Mouse (Mus musculus): ENCODE results near the gene Prex1. TPM values are rescaled to one million over a fixed set of nuclear protein-coding genes. Genes with fewer than 3 reads are reported as not detected.

The Prex1 gene
- total and polyA plus RNA-seq, 2 experiments from 2014 or later: 4.0 to 6.2 TPM

DNA sequence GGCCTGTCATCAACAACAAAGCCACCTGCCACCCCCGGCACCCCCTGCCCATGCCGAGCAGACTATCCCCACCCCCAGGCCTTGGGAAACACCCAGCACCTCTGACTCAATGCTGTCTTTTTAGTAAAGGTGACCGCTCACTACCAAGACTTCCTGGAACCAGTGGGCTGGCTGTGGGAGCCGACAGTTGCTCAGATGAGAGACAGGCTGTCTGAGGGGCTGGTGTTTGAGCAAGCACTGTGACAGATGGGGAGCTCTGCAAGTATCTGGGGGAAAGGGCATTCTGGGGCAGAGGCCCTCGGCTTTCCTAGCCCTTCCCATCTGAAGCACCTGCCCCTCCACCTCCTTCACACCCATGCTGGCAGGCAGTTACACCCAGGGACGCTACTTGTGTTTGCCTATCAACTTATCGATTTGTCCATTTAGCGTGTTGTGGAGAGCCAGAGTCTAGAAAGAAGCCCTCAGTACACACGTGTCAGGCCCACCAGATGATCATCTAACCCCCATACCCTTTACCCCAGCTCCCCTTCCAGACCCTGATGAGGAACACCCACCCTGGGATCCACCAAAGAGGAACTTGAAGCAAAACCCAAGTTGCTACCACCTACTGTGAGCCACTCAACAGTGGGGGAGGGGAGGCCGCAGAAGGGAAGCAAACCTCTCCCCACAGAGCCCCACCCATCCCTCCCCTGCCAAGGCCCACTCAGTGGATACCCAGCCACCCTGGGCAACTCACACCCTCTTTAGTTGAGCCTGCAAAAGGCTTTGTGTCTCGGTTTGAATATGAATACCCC lies 57.7 kb downstream of the Prex1 start:
- Histone ChIP-seq H3K36me3 (replicated peaks; ENCODE audit: control insufficient read depth, insufficient read depth, low read length) (no peaks in the 10 kb centered on the region), H3K9ac (replicated peaks; ENCODE audit: low read depth, low read length) (no peak overlapping the region), H3K4me2 (ENCODE audit: low read depth, low read length) (peak overlapping the region; percentile 13; the same call in 1 of the 2 replicates), H3K9me3 (replicated peaks; ENCODE audit: control insufficient read depth, low read length) (no peaks in the 10 kb centered on the region), H3K27me3 (ENCODE audit: control insufficient read depth, insufficient read depth, low read length) (no peaks in the 10 kb centered on the region), H3K4me3 (ENCODE audit: low read depth, low read length) (no peak overlapping the region), H3K27ac (ENCODE audit: low read depth) (peak overlapping the region; percentile 73), H3K4me1 (ENCODE audit: control insufficient read depth, insufficient read depth) (peaks cover 8% of the 10 kb centered on the region)
- DNase-seq (ENCODE audit: low spot score) (no peak), ATAC-seq (ENCODE audit: insufficient read depth, low read depth) (no peak)
- no peak for TF ChIP-seq CTCF (IDR thresholded peaks at IDR 0.05; ENCODE audit: low read depth)
- no peak for TF ChIP-seq EP300 (IDR thresholded peaks at IDR 0.05; ENCODE audit: low read depth)
- 46% methylated on average over 11 of the region's 11 CpGs for WGBS

DNA sequence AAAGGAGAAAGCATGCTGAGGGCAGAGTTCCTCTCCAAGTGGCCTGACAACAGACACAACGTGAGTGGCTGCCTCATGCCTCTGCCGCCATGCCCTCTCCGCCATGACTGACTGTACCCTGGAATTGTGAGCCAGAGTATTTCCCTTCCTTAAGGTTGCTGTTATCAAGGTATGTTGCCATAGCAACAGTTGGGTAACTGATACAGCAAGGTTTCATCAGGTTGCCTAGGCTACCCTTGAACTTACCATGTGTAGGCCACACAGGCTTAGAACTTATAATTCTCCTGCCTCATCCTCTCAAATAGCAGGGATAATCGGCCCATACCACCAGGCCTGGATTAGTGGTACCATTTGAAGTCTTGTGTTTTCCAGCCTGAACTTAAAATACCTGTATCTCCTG lies 58.3 kb downstream of the Prex1 start:
- H3K4me1 ChIP-seq (ENCODE audit: control insufficient read depth, insufficient read depth): peaks cover 8% of the 10 kb centered on the region
- no peak for DNase-seq (ENCODE audit: low spot score)
- TF ChIP-seq CTCF (IDR thresholded peaks at IDR 0.05; ENCODE audit: low read depth) (no peak), EP300 (IDR thresholded peaks at IDR 0.05; ENCODE audit: low read depth) (no peak)
- ATAC-seq (ENCODE audit: insufficient read depth, low read depth): no peak
- no peaks in the 10 kb centered on the region for H3K9me3 ChIP-seq (replicated peaks; ENCODE audit: control insufficient read depth, low read length)
- WGBS: 89% methylated on average over 4 of the region's 4 CpGs
- H3K27ac ChIP-seq (ENCODE audit: low read depth): no peak overlapping the region
- no peaks in the 10 kb centered on the region for H3K27me3 ChIP-seq (ENCODE audit: control insufficient read depth, insufficient read depth, low read length)
- H3K4me3 ChIP-seq (ENCODE audit: low read depth, low read length): no peak overlapping the region
- H3K4me2 ChIP-seq (ENCODE audit: low read depth, low read length): no peak overlapping the region
- H3K36me3 ChIP-seq (replicated peaks; ENCODE audit: control insufficient read depth, insufficient read depth, low read length): no peaks in the 10 kb centered on the region
- no peak overlapping the region for H3K9ac ChIP-seq (replicated peaks; ENCODE audit: low read depth, low read length)

DNA sequence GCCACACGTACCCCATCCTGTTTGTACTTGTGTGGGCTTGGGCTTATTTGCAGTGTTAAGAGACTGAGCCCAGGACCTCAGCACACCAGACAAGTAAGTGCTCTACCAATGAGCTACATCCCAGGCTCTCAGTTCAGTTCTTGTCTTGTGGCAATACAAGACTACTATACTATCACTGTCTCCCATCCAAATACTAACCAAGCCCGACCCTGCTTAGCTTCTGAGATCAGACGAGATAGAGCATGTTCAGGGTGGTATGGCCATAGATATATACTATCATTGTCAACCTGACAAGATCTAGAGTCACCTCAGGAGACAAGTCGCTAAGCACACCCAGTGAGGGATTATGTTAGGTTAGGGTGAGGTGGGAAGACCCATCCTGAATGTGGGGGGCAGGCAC lies 58.8 kb downstream of the Prex1 start:
- TF ChIP-seq EP300 (IDR thresholded peaks at IDR 0.05; ENCODE audit: low read depth) (no peak), CTCF (IDR thresholded peaks at IDR 0.05; ENCODE audit: low read depth) (no peak)
- DNase-seq (ENCODE audit: low spot score): no peak
- no peak overlapping the region for H3K4me2 ChIP-seq (ENCODE audit: low read depth, low read length)
- H3K27me3 ChIP-seq (ENCODE audit: control insufficient read depth, insufficient read depth, low read length): no peaks in the 10 kb centered on the region
- H3K36me3 ChIP-seq (replicated peaks; ENCODE audit: control insufficient read depth, insufficient read depth, low read length): no peaks in the 10 kb centered on the region
- H3K4me3 ChIP-seq (ENCODE audit: low read depth, low read length): no peak overlapping the region
- peaks cover 8% of the 10 kb centered on the region for H3K4me1 ChIP-seq (ENCODE audit: control insufficient read depth, insufficient read depth)
- H3K27ac ChIP-seq (ENCODE audit: low read depth): no peak overlapping the region
- ATAC-seq (ENCODE audit: insufficient read depth, low read depth): no peak
- H3K9ac ChIP-seq (replicated peaks; ENCODE audit: low read depth, low read length): no peak overlapping the region
- no peaks in the 10 kb centered on the region for H3K9me3 ChIP-seq (replicated peaks; ENCODE audit: control insufficient read depth, low read length)
- 80% methylated on average over 4 of the region's 4 CpGs for WGBS

DNA sequence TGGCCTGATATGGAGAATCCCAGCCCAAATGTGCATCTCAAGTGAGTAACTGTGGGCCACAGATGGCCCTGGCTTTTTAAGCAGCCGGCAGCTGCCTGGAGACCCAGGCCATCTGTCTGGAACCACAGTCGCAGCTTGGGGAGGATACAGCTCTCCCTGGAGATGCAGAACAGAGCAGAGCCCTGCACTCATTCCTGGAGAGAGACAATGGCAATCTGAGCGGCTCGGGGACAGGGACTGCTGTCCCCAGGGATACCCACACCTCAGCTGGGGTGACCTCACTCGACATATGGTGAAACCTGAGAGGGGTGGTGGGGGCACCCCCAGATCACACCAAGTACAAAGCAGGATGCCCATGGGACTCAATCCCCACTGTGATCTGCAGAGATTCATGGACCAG lies 60.1 kb downstream of the Prex1 start:
- no peak overlapping the region for H3K27ac ChIP-seq (ENCODE audit: low read depth)
- no peak for TF ChIP-seq CTCF (IDR thresholded peaks at IDR 0.05; ENCODE audit: low read depth)
- TF ChIP-seq EP300 (IDR thresholded peaks at IDR 0.05; ENCODE audit: low read depth): no peak
- H3K4me1 ChIP-seq (ENCODE audit: control insufficient read depth, insufficient read depth): peaks cover 8% of the 10 kb centered on the region

DNA sequence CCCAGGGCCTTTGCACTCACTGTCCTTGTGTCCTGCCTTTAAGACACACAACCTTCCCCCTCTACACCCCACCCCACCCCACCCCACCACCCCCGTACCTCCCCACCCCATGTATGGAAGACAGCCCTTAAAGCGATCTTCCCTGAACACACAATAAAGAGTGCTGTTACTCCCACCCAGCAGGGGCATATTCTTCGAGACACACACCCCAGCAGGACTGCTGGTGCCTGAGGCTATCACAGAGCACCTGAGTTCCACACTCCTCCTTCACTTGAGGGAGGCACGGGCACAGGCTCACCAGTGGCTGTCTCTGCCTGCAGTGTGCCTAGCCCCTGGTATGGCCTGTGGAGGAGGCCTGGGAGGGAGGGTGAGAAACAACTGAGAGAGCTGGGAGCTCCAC lies 61.0 kb downstream of the Prex1 start:
- Histone ChIP-seq H3K27me3 (ENCODE audit: control insufficient read depth, insufficient read depth, low read length) (no peaks in the 10 kb centered on the region), H3K9ac (replicated peaks; ENCODE audit: low read depth, low read length) (no peak overlapping the region), H3K4me3 (ENCODE audit: low read depth, low read length) (no peak overlapping the region), H3K27ac (ENCODE audit: low read depth) (no peak overlapping the region), H3K36me3 (replicated peaks; ENCODE audit: control insufficient read depth, insufficient read depth, low read length) (no peaks in the 10 kb centered on the region), H3K4me2 (ENCODE audit: low read depth, low read length) (no peak overlapping the region), H3K9me3 (replicated peaks; ENCODE audit: control insufficient read depth, low read length) (no peaks in the 10 kb centered on the region), H3K4me1 (ENCODE audit: control insufficient read depth, insufficient read depth) (peaks cover 8% of the 10 kb centered on the region)
- no peak for TF ChIP-seq CTCF (IDR thresholded peaks at IDR 0.05; ENCODE audit: low read depth)
- no peak for TF ChIP-seq EP300 (IDR thresholded peaks at IDR 0.05; ENCODE audit: low read depth)
- no peak for DNase-seq (ENCODE audit: low spot score)
- 72% methylated on average over 4 of the region's 4 CpGs for WGBS
- ATAC-seq (ENCODE audit: insufficient read depth, low read depth): no peak

More for the DNA sequence above, 60.1 kb downstream of the Prex1 start:
- no peak for ATAC-seq (ENCODE audit: insufficient read depth, low read depth)
- no peak for DNase-seq (ENCODE audit: low spot score)
- no peak overlapping the region for H3K4me2 ChIP-seq (ENCODE audit: low read depth, low read length)
- no peak overlapping the region for H3K4me3 ChIP-seq (ENCODE audit: low read depth, low read length)
- H3K9ac ChIP-seq (replicated peaks; ENCODE audit: low read depth, low read length): no peak overlapping the region
- 49% methylated on average over 5 of the region's 5 CpGs for WGBS
- no peaks in the 10 kb centered on the region for H3K9me3 ChIP-seq (replicated peaks; ENCODE audit: control insufficient read depth, low read length)
- no peaks in the 10 kb centered on the region for H3K27me3 ChIP-seq (ENCODE audit: control insufficient read depth, insufficient read depth, low read length)
- no peaks in the 10 kb centered on the region for H3K36me3 ChIP-seq (replicated peaks; ENCODE audit: control insufficient read depth, insufficient read depth, low read length)
